In the genomic region with DNA sequence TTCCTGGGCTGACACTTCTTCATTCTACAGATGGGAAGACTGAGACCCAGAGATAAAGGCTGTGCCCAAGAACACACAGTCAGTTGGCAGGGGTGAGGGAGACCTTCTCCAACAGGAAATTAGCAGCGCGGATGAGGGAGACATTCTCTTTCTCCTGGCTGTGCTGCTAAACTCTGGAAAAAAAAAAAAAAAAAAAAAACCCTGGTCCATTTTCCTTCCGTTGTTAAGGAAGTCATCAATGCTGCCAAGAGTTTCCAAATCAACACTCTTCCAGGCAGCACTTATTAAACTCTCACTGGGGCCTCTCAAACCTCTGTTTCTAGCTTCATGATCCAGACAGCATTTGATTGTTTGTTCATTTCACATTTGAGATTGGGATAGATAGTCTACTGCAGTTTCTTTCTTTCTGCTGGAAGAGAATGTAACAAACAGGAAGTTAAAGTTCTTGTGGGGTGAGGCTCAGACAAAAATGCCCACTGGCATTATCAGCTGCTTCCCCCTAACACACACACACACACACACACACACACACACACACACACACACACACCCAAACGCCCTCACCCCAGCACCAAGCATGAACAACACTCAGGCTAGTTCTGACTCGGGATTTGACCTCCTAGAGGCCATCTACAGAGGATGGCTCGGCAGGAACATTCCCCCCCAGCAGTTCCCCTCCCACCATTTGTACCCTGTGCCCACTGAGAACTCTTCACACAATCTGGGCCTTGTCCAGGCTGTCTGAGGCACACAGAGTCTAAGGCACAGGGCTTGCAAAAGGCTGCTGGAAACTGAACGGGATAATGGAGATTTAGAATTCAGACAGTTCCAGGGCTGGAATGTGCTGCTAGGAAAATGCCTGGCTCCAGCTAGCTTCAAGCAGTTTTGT, we compare ENCODE assay signal across 9 mouse cellular contexts. TPM values are rescaled to one million over a fixed set of nuclear protein-coding genes. Genes with fewer than 3 reads are reported as not detected.
DNase-seq lines count a peak whose midpoint lies in the region; ATAC-seq and TF ChIP-seq lines count a peak whose summit lies in the region.
"Had no signal": no experiment of that assay in that cellular context is flagged by ENCODE, and none has a peak within 500 bp of the region (broad histone marks: within the 10 kb centered on the region; RNA-seq: fewer than 3 reads in every experiment).

No protein-coding gene starts in this region.

- no peak for ATAC-seq in liver, postnatal 0 days
- ATAC-seq in liver, embryonic 11.5 days (replicated peaks; ENCODE audit: low FRiP score) = no peak
- no peak for ATAC-seq in embryonic facial prominence, embryonic 15.5 days (ENCODE audit: insufficient number of reproducible peaks, low FRiP score, low TSS enrichment, low read depth)
- ATAC-seq in hematopoietic stem cell, adult 5-6 weeks (replicated peaks in 1 of 2; ENCODE audit: insufficient read depth in 1 of 2, low FRiP score in 2 of 2, low TSS enrichment in 1 of 2, low read depth in 1 of 2, poor library complexity in 2 of 2, severe bottlenecking in 2 of 2) = peak; percentile 39 to 65; a peak in 2 of 4 replicates
- ATAC-seq in midbrain, embryonic 16.5 days = peak; percentile 64
- no peak for ATAC-seq in inflammation-experienced regulatory T-cells, adult 6 months

- no peak overlapping the region for H3K9ac ChIP-seq in liver, postnatal 0 days (replicated peaks)
- no peak overlapping the region for H3K9ac ChIP-seq in liver, embryonic 11.5 days (ENCODE audit: low read depth, low read length)
- no peak overlapping the region for H3K9ac ChIP-seq in embryonic facial prominence, embryonic 15.5 days
- H3K9ac ChIP-seq in midbrain, embryonic 16.5 days (ENCODE audit: low read depth, low read length) = no peak overlapping the region
- H3K9ac ChIP-seq: limb, embryonic 12.5 days had no signal

- H3K9me3 ChIP-seq in liver, postnatal 0 days (ENCODE audit: low read length) = no peaks in the 10 kb centered on the region
- H3K9me3 ChIP-seq in liver, embryonic 11.5 days (ENCODE audit: control insufficient read depth, low read length) = no peaks in the 10 kb centered on the region
- H3K9me3 ChIP-seq in embryonic facial prominence, embryonic 15.5 days (replicated peaks) = no peaks in the 10 kb centered on the region
- no peaks in the 10 kb centered on the region for H3K9me3 ChIP-seq in midbrain, embryonic 16.5 days (replicated peaks; ENCODE audit: control insufficient read depth, low read length, poor library complexity, severe bottlenecking)
- H3K9me3 ChIP-seq: limb, embryonic 12.5 days had no signal

- no peak overlapping the region for H3K4me2 ChIP-seq in liver, postnatal 0 days (ENCODE audit: low read depth, low read length)
- H3K4me2 ChIP-seq in liver, embryonic 11.5 days = no peak overlapping the region
- no peak overlapping the region for H3K4me2 ChIP-seq in embryonic facial prominence, embryonic 15.5 days (replicated peaks)
- H3K4me2 ChIP-seq in midbrain, embryonic 16.5 days (ENCODE audit: low read length) = no peak overlapping the region

- no peak for DNase-seq in liver, postnatal 0 days
- no peak for DNase-seq in liver, embryonic 11.5 days (ENCODE audit: low spot score)
- no peak for DNase-seq in spleen, adult 12 weeks (ENCODE audit: low spot score)
- DNase-seq in spleen, postnatal 4 days (ENCODE audit: low spot score in 2 of 2) = no peak

- WGBS in liver, postnatal 0 days (ENCODE audit: insufficient replicate concordance) = 30% methylated on average over 7 of the region's 7 CpGs
- WGBS in liver, embryonic 11.5 days = 24% methylated on average over 7 of the region's 7 CpGs
- 24% methylated on average over 7 of the region's 7 CpGs for WGBS in embryonic facial prominence, embryonic 15.5 days
- WGBS in midbrain, embryonic 16.5 days = 42% methylated on average over 7 of the region's 7 CpGs

- H3K27me3 ChIP-seq in liver, postnatal 0 days (ENCODE audit: insufficient read depth, low read length) = no peaks in the 10 kb centered on the region
- H3K27me3 ChIP-seq in liver, embryonic 11.5 days (replicated peaks; ENCODE audit: control insufficient read depth, insufficient read depth, low read length) = no peaks in the 10 kb centered on the region
- H3K27me3 ChIP-seq in embryonic facial prominence, embryonic 15.5 days = no peaks in the 10 kb centered on the region
- H3K27me3 ChIP-seq in midbrain, embryonic 16.5 days (ENCODE audit: control insufficient read depth, insufficient read depth, low read depth, low read length) = no peaks in the 10 kb centered on the region
- H3K27me3 ChIP-seq: limb, embryonic 12.5 days had no signal

- no peak for TF ChIP-seq EP300 in liver, postnatal 0 days (IDR thresholded peaks at IDR 0.05; ENCODE audit: low read depth)

- no peaks in the 10 kb centered on the region for H3K36me3 ChIP-seq in liver, postnatal 0 days (replicated peaks; ENCODE audit: insufficient read depth, low read length)
- H3K36me3 ChIP-seq in liver, embryonic 11.5 days (ENCODE audit: control insufficient read depth, insufficient read depth, low read length) = no peaks in the 10 kb centered on the region
- no peaks in the 10 kb centered on the region for H3K36me3 ChIP-seq in embryonic facial prominence, embryonic 15.5 days
- no peaks in the 10 kb centered on the region for H3K36me3 ChIP-seq in midbrain, embryonic 16.5 days (ENCODE audit: control insufficient read depth, insufficient read depth, low read length)
- H3K36me3 ChIP-seq: limb, embryonic 12.5 days had no signal

- H3K4me1 ChIP-seq in liver, postnatal 0 days (ENCODE audit: insufficient read depth) = no peaks in the 10 kb centered on the region; the same call in 1 of the 2 replicates
- peaks cover 3% of the 10 kb centered on the region; the same call in 1 of the 2 replicates for H3K4me1 ChIP-seq in liver, embryonic 11.5 days (replicated peaks; ENCODE audit: control insufficient read depth, insufficient read depth, low read length)
- H3K4me1 ChIP-seq in embryonic facial prominence, embryonic 15.5 days = peaks cover 16% of the 10 kb centered on the region
- H3K4me1 ChIP-seq in midbrain, embryonic 16.5 days (ENCODE audit: control insufficient read depth, insufficient read depth, low read length) = peaks cover 7% of the 10 kb centered on the region; the same call in 1 of the 2 replicates

- no peak overlapping the region for H3K4me3 ChIP-seq in liver, postnatal 0 days (ENCODE audit: low read depth, low read length)
- no peak overlapping the region for H3K4me3 ChIP-seq in liver, embryonic 11.5 days (ENCODE audit: low read depth, low read length)
- H3K4me3 ChIP-seq in embryonic facial prominence, embryonic 15.5 days (replicated peaks) = no peak overlapping the region
- H3K4me3 ChIP-seq in midbrain, embryonic 16.5 days (ENCODE audit: low read depth, low read length) = no peak overlapping the region
- H3K4me3 ChIP-seq: limb, embryonic 12.5 days had no signal

- no peak for TF ChIP-seq CTCF in liver, postnatal 0 days (IDR thresholded peaks at IDR 0.05; ENCODE audit: low read depth)

- peak overlapping the region; percentile 39; the same call in 1 of the 2 replicates for H3K27ac ChIP-seq in liver, postnatal 0 days (ENCODE audit: low read depth)
- no peak overlapping the region; the same call in 1 of the 2 replicates for H3K27ac ChIP-seq in liver, embryonic 11.5 days (ENCODE audit: low read depth, low read length)
- H3K27ac ChIP-seq in embryonic facial prominence, embryonic 15.5 days (replicated peaks) = peak overlapping the region; percentile 60; the same call in 1 of the 2 replicates
- H3K27ac ChIP-seq in midbrain, embryonic 16.5 days (ENCODE audit: low read length) = no peak overlapping the region

RNA-seq across cellular contexts. Expression of a gene that starts 52.5 kb away (rescaled TPM):
- polyA plus RNA-seq in liver, postnatal 0 days (2015; fragmentation: Nextera tagmentation; extraction: Ambion mirVana) = 33.1 and 38.1 TPM in 2 replicates
- 107 TPM in 2 replicates for polyA plus RNA-seq in liver, embryonic 11.5 days (2014; fragmentation: Nextera tagmentation; extraction: Ambion mirVana)
- polyA plus RNA-seq in embryonic facial prominence, embryonic 15.5 days (2015; fragmentation: Nextera tagmentation; extraction: Ambion mirVana) = 106 and 107 TPM in 2 replicates
- 442 and 717 TPM in 2 replicates for total RNA-seq in hematopoietic stem cell, adult 5-6 weeks (2017)
- polyA plus RNA-seq in midbrain, embryonic 16.5 days (2015; fragmentation: Nextera tagmentation; extraction: Ambion mirVana) = 64.7 and 73.2 TPM in 2 replicates
- polyA plus RNA-seq in inflammation-experienced regulatory T-cells, adult 6 months (2017; shearing (Covaris generic)) = 10 to 100 TPM; 57.7 to 79.7 (median 59.5) TPM

Comparison
In these comparisons a context has a peak if more than half of its experiments do, and no peak if none do; other contexts are left out.
1. H3K27ac ChIP-seq: peak in liver, postnatal 0 days (single experiment) and embryonic facial prominence, embryonic 15.5 days (single experiment); none in liver, embryonic 11.5 days (single experiment) and midbrain, embryonic 16.5 days (single experiment).
2. ATAC-seq: peak in hematopoietic stem cell, adult 5-6 weeks (2 of 2) and midbrain, embryonic 16.5 days (single experiment); none in liver, postnatal 0 days (single experiment), liver, embryonic 11.5 days (single experiment), embryonic facial prominence, embryonic 15.5 days (single experiment) and inflammation-experienced regulatory T-cells, adult 6 months (single experiment).